Mouse (Mus musculus): ENCODE data around the gene Dcbld1.

DNA sequence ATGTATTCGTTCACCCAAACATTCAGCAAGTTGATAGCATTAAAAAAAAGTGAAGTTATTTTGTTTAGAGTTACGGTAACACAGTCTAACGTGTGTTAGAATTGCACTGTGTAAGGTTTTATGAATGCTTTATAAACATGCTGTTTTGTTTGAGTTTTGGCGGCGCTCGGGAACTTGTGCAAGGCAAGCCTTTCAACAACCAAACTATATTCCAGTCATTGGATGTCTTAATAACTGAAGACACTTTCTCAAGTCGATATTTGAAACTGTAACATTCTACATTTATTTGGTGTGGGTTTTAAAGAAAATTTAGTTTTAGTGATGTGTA, 1.2 kb downstream of the Dcbld1 start:
- TF ChIP-seq CTCF (conservative IDR thresholded peaks at IDR 0.05; ENCODE audit: low read length) (no peak), POU5F1 (IDR thresholded peaks at IDR 0.05; ENCODE audit: borderline replicate concordance, low read length) (no peak), NANOG (IDR thresholded peaks at IDR 0.05; ENCODE audit: borderline replicate concordance, low read length) (no peak)
